Mouse (Mus musculus) monocyte, adult 5-6 weeks (primary cell): ENCODE measurements around the gene Rtkn2. TPM values are rescaled to one million over a fixed set of nuclear protein-coding genes. Genes with fewer than 3 reads are reported as not detected.
A peak's percentile ranks its signal among the peaks of the same experiment; 100 is the strongest.

Experiments used
- ATAC-seq: fragments of 153-309, 156-312 bp; replicated peaks from 2 replicates; pipeline ENCODE4 v1.8.0; 2017; ENCODE audit warnings: mild to moderate bottlenecking; ENCODE audit not compliant: low TSS enrichment, insufficient number of reproducible peaks, severe bottlenecking, poor library complexity, low FRiP score
- total RNA-seq: library from RNA; stranded (forward); fragments of 200-1000, 200-491, 200-594 nt; gene quantifications from 3 replicates; pipeline ENCODE4 v1.2.3, GENCODE M21; 2017

Rtkn2 gene
- total RNA-seq, result 0.76 TPM in 1 of 3 replicates, not detected in the others

DNA sequence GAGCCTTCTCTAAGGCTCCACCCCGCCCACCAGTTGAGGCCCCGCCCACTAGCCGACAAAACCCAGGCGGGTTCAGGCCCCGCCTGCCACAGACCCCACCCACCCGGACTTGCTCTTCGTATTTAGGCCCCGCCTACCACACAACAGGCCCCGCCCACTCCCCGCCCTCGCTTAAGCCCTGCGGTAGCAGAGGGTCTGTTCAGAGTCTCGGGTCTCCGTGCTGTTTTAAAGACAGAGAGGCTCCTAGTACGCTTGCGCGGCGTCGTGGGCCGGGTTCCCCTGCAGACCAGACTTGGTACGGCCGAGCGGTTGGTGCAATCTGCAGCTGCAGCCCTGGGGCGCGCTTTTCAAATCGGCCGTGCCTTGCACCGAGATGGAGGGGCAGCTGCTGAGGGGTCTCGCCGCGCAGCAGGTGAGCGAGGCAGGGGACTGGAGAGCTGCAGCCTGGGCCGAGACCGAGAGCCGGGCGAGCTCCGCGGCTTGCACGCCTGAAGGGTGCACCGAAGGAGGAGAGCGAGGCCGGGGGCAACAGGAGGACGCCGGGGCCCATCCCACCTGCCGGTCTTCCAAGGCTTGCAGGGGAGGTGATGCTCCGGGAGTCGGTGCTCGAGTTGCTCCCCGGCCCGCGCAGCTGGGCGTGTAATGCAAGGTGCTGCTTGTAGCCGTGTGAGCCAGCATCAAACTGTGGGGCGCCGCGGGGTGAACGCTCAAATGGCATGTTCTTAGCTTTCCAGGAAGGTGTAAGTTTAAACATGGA lies at the start of gene Rtkn2:
Rtkn2 (plus strand) TSS at position 170 of the 757 bp plus-strand sequence.
- peak; percentile 85 for ATAC-seq

DNA sequence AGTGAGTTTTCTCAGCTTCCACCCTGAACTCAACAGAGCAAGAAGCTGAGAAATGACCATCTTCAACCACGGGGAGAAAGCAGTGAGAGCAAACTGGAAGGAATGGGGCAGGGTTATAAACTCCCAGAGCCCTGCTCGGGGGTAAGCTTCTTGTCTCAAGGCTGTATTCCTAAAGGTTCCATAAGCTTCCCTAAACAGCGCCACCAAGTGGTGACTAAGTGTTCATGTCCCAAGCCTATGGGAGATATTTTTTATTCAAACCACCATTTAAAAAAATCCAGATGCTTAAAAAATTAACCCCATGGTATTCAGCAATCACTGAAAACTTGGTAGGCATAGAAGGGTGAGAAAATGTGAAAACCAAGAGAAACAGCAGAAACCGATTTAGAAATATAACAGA lies 48.0 kb upstream of the Rtkn2 start:
- no peak for ATAC-seq

DNA sequence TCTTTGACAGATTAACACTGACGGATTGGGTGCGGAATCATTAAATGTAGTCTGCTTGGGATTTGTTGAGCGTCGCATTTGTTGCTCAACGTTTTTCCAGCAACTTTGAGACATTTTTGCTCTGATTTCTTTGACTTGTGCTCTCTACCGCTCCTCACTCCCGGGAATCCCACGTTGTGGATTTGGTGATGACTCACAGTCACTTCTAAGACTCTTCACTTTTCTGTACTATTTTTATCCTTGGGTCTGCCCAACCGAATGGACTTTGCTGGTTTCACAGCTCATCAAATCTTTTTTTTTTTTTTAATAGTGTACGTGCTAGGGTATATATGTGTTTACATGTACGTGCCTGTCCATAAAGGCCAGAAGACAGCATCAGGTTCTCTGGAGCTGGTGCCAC lies 46.6 kb upstream of the Rtkn2 start:
- ATAC-seq, result no peak

DNA sequence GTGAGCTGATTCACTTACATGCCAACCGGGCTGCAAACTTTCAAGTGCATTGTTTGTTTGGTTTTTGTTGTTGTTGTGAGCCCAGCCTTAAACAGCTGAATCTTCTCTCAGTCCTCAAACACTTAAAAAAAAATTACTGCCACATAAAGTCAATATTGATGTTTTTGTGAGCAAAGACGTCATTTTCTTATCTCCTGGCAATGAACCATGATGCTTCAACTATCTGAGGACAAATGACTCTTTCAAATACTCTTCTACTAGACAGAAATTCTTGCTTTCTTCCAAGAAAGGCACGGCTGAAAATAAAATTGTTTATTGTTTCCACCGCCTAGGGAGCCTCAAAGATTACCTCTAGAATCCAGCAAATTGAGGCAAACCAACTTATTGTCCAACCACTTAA lies 42.4 kb upstream of the Rtkn2 start:
- no peak for ATAC-seq

DNA sequence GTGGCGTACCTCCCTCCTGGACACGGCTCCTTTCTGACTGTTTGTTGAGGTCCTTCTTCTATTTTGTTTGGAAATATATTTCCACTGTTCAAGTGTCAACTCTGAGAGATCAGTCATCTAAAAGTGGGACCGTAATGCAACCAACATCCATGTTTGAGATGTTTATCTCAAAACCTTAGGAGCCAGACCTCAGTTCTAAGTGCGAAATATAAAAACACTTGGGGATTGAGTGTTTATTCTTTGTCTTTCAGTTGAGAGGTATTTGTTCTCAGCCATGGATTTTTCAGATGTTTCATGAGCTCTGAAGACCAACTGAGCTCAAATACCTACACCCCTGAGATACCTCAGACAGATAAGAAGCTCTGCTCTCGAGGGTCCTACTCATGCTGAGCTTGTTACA lies 41.6 kb upstream of the Rtkn2 start:
- ATAC-seq, result no peak

DNA sequence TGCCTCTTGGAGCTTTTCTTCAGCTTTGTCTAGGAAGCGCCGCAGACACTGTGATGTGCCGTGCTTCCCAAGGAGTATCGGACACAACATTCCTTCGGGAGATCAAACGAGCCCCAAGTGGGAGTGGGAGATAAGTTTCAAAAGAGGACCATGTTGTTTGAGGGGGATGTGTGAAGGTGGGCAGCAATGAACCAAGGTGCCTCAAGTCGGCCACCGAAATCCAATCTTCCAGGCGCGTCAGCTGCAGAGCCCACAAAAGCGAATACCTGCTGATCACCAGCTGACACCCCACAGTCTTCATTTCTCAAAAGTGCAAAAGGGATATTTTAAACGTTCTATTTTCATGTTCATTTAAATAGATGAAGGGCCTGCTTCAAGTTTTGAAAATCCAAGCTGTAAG lies 39.8 kb upstream of the Rtkn2 start:
- ATAC-seq, result no peak

DNA sequence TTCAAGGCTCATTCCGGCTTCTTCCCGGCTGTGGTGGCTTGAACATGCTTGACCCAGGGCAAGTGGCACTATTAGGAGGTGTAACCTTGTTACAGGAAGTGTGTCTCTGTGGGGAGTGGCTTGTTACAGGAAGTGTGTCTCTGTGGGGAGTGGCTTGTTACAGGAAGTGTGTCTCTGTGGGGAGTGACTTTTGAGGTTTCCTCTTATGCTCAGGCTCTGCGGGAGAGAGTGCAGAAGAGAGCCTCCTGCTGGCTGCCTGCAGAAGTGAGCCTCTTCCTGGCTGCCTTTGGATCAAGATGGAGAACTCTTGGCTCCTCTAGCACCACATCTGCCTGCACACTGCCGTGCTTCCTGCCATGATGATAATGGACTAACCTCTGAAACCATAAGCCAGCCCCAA lies 35.9 kb upstream of the Rtkn2 start:
- peak; percentile 63; the same call in 1 of the 2 replicates for ATAC-seq

DNA sequence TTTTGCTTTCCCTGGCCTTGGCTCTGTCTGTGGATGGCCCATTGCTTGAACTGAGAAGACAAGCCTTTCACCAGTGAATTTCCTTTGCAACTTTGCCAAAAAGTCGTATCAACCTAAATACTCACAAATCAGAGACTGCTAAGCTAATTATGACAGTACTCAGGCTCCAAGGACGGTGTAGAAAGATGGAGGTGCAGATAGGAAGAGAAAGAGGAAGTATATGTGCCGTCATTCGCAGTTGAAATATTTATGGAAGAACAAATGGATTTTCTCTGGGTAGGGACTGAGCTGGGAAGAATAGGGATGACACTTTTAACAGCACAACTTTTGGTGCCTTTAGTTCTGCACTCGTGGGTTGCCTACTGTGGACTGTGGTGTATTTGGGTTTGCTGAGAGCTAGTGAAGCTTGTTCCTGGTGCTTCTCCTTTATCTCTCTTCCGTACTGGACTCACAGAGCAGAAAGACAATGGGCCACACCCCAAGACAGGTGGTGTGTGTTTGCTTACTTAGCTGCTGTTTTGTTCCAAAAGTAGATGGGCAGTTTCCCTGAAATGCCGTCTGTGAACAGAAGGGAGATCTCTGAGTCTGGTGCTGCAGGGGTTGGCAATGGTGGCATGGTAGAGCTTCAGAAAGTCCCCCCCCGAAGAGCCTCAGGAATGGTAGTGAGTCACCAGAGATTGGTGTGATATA lies 29.2 kb upstream of the Rtkn2 start:
- ATAC-seq, result no peak

DNA sequence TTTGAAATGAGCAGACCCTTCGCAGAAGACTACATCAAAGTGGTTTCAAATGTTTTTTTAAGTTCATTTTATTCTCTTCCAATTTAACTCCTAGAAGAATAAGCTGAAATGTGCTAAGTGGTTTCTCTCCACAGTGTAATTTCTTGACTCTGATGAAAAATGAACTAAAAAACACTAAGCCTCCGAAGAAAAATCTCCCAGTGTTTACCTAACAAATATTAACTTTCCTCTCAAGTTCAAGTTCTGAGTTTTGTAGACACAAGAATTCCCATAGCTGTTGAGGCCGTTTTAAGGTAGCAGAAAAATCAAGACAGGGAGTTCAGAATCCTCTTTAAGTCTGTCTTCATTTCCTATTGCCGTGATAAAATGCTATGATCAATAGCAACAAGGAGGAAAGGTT lies 27.7 kb upstream of the Rtkn2 start:
- ATAC-seq, result no peak

DNA sequence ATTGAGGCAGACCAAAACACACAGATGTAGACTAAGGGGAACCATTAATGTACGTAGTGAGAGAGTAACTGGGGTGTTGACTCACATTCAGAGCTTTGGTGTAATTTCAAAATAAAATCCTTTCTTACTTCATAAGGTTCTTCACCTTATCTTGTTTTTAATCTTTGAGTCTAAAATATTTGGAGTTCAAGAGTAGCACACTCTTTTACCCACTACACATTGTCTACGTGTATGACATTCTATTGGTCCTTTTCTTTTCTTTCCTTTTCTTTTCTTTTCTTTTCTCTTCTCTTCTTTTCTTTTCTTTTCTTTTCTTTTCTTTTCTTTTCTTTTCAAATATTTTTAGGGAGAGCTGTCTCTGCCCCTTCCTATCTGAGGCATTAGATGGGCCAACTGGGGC lies 23.4 kb upstream of the Rtkn2 start:
- no peak for ATAC-seq

DNA sequence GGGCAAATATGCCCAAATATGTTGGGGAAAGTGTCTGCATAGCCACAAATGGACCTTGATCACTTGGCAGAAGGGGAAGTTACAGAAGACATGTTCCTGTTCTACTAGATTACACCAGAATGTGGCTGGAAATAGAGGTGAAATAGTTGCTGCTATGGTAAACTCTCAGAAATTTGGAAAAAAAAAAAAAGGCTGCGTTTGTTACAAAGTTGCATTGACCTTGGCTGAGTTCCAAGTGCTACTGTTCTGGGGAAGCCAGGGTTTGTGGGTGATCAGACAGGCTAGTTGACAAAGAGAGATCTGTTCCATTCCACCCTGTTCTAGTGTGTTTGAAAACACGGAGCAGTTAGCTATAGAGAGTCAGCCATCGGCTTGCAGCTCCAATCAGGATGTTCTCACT lies 19.4 kb upstream of the Rtkn2 start:
- ATAC-seq, result peak; percentile 75

DNA sequence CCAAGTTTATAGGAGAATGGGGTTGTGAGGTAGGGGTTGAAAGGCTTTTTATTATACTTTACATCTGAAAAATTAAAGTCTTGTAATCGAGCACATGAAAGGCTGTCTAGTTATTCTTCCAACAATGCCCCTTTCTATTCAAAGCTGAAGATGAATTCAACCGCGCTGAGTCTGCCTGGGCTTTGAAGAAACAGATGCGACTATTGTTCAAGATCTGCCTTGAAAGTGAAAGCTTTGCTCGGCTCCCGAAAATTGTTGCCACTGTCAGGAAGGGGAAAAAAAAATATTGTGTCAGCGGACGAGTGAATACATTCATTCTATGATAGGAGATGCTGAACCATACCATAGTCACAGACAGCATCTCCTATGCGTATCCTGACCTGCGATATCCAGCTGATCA lies 16.9 kb upstream of the Rtkn2 start:
- no peak for ATAC-seq

DNA sequence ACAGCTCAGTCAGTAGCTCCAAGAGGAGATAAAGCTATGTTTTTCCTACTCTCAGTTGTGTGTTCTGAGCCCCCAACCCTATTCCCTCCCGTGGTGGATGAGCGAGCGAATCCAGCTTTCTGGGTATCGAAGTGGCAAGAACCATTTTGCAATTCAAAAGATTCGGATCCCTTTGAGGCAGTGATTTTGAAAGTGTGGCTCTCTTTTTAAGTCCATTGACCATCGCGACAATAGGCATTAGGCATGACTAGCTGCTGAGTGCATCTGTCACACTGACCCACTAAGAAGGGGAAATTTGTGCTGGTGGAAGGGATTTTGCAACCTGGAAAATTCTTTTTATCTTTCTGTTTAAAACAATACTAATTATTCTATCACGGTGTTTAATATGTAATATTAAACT lies 15.3 kb upstream of the Rtkn2 start:
- no peak for ATAC-seq

DNA sequence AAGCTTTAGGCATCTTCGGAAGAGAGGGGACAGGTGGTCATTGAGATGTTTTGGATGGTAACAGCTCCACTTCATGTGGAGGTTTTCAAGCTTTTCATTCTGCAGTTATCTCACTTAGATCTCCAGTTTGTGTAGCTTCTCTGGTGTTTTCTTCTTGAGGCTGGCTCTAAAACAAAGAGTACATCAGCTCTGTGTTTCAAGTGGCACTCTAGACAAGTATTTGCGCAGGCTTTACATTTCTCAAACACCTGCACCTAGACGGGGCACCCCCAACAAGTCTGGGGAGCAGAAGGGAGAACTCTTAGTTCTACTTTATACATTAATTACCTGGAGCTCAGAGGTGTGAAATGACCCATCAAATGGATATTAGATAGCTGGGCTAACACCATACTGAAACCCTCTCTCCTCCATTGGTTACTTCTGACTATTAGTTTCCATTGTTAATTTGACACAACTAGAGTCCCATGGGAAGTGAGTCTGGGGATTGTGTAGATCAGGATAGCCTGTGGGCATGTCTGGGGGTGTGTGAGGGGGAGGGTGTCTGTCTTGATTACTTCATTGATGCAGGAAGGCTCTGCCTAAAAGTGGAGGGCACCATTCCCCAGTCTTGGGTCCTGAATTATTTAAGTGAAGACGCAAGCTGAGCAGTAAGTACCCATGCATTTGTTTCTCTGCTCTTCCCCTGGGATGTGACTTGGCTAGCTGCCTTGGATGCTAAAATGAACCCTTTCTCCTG lies 14.0 kb upstream of the Rtkn2 start:
- no peak for ATAC-seq

DNA sequence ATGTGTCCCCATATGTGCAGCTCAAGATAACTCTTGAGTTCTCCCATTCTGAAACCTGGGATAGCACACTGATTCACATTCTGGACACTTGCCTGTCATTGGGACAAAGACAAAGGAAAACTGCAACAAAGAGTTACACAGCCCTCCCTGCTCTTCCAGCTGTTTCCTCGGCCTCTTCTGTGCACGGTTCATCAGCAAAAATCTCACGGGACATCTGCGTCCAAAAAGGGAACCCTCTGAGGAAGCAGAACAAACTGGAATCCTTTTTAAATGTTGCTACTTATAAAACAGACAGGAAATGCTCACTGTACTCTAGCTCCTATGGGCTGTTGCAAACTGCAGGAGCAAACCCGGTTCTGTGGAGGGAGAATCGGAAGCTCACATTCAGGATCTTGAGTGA lies 13.3 kb upstream of the Rtkn2 start:
- ATAC-seq, result no peak

DNA sequence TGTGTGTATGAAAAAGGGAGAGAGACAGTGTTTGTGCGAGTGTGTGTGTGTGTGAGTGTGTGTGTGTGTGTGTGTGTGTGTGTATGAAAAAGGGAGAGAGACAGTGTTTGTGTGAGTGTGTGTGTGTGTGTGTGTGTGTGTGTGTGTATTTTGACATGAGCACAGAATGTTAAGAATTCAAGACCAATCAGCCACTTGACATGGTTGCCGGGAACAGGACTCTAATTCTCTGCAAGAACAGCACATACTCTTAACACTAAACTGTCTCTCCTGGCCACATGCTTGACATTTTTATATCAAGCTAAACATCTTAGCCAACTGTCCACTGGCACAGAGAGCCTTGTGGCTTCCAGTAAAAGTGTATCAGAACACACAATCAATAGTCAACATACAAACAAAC lies 12.4 kb upstream of the Rtkn2 start:
- ATAC-seq, result no peak

DNA sequence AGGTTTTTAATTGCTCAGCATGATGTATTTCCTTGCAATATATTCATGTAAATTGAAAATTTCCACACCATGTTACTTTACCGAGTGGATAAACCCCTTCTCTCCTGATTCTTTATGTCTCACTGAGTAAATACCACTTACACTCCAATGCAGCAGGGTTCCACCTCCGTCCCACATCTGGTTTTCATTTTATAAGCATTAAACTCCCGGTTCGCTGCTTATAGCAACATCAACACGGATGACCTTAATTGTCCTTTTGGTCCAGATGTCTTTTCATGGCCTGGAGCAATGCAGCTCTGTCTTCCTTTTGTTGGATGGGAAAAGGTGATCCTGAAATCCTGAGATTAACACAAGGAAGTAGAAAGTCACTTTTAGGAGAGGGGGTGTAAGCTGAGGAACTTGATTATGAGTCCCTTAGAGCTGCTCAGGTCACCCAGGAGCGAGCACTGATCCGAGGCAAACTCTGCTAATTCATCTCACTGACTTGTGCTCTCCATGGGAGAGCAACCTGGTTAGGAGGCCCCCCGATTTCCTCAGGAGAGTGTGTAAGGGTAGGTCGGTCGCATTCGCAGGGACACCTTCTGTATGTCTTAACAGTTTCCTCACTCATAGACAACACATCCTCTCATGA lies 8.1 kb upstream of the Rtkn2 start:
- ATAC-seq, result no peak

DNA sequence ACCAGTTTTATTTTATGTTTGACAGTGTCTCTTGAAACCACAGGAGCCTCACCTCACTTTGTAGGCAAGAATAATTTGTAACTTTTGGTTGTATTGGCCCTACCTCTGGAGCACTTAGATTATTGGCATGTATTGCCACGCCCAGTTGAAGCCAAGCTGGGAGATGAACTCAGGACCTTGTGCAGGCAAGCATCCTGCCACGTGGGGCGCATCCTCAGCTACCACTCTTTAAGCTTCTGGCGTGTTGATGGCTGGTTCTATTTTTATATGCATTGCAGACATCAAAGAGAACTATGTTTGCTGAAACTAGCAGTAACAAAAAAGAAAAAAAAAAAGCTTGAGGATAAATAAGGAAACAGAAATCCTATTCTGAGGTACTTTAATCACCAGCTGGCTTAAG lies 2.1 kb upstream of the Rtkn2 start:
- no peak for ATAC-seq

DNA sequence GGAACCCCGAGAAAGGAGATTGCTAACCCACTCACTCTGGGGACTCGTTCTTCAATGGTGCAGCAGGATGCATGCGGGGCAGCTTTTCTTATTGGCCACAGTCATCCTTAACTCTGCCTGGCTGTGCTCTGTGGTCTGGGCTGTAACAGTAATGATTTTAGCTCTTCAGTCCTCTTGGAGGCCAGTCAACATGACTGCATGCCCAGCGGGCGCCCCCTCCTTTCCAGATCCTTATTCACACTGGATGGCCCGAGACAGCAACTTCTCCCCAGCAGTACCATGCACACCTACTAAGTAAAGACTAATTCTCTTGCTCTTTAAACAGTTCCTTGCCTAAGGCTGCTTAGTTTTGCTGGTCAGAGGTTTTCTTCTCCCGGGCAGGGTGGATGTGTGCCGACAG lies 4.4 kb downstream of the Rtkn2 start:
- ATAC-seq, result no peak
